Mouse (Mus musculus): ENCODE data around the gene Ctcf. TPM values are rescaled to one million over a fixed set of nuclear protein-coding genes. Genes with fewer than 3 reads are reported as not detected.
A peak's percentile ranks its signal among the peaks of the same experiment; 100 is the strongest.

Ctcf gene
- polyA plus RNA-seq, 1 experiment from 2014 or later: 165 TPM

DNA sequence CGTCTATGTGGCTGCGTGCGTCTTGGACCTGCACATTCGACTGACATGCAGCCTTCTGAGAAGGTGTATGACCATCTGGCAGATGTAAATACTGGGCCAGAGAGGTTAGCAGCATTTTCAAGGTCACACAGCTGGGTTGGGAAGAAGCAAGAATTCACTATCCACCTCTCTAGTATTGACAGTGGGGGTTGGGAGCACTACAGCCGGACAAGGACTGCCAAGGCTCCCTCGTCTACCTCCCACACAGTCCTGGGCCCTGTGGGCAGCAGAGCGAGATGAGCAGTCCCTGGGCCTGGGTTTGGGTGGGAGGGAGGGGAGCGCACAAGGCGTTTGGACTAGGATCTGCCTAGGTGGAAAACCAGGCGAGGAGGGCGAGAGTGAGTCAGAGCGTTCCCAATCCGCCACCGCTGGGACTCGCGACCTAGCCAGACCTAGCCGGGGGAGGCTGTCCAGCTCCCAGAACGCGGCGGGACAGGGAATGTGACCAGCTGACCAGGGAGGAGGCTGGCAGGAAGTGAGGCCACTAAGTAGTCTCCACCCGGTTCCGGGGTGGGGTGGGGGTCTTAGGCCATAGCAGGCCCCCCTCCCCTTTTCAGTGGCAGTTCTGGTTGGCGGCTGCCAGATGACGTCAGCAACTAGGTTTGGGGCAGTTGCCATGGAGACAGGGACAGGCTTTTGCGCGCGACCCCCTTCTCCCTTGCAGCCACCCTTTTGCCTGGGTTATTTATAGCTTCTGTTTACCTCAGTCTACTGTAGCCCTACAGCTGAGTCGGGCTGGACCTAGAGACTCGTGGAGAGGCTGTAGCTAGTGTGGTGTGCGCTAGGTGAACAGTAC is 30.0 kb upstream of the Ctcf start:
- no peaks in the 10 kb centered on the region for H3K9me3 ChIP-seq (replicated peaks)
- peak overlapping the region; percentile 91 for H3K9ac ChIP-seq
- WGBS: 1% methylated on average over 30 of the region's 30 CpGs
- peak overlapping the region; percentile 77 for H3K4me3 ChIP-seq
- peak overlapping the region; percentile 92 for H3K4me2 ChIP-seq
- no peaks in the 10 kb centered on the region for H3K36me3 ChIP-seq (ENCODE audit: poor library complexity, severe bottlenecking)
- peaks cover 20% of the 10 kb centered on the region for H3K4me1 ChIP-seq
- peak; percentile 64 for ATAC-seq
- peak overlapping the region; percentile 86 for H3K27ac ChIP-seq
- H3K27me3 ChIP-seq: peaks cover 7% of the 10 kb centered on the region; the same call in 1 of the 2 replicates

DNA sequence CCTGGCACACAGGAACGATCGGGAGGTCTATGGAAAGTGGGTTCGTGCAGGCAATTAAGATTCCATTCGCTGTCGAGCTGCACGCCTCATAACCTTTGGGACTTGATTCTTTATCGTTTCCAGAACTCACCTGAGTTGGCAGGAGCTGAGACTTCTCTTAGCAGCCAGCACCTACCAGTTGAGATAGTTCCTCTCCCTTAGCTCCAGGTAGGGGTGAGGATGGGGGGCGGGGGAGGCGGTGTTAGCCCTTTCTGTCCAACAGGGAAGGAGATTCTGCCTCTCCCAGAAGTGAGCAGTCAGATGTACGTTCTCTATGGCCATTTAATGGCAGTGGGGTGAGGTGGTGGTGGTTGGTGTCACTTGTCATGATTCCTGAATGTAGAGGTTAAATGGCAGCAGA is 29.3 kb upstream of the Ctcf start:
- Histone ChIP-seq H3K4me3 (peak overlapping the region; percentile 77), H3K9ac (peak overlapping the region; percentile 91), H3K9me3 (replicated peaks) (no peaks in the 10 kb centered on the region), H3K4me2 (peak overlapping the region; percentile 92), H3K36me3 (ENCODE audit: poor library complexity, severe bottlenecking) (no peaks in the 10 kb centered on the region), H3K27me3 (peaks cover 11% of the 10 kb centered on the region), H3K4me1 (peaks cover 20% of the 10 kb centered on the region), H3K27ac (no peak overlapping the region)
- ATAC-seq: no peak
- WGBS: 6% methylated on average over 10 of the region's 10 CpGs

DNA sequence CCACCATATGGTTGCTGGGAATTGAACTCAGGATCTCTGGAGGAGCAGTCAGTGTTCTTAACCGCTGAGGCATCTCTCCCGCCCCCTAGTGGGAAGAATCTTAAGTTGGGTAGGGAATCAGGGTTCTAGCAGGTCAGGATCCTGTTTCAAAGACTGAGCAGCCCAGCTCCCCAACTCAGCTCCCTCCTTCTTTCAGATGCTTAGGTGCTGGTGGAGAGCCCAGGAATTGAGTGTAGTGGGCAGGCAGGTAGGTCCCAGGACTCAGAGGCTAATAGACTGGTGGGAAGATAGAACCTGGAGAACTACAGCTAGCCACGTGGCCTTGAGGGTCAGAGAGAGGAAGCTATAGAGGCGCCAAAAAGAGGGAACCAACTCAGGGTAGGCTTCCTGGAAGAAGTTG is 28.7 kb upstream of the Ctcf start:
- Histone ChIP-seq H3K27me3 (peaks cover 17% of the 10 kb centered on the region), H3K36me3 (ENCODE audit: poor library complexity, severe bottlenecking) (no peaks in the 10 kb centered on the region), H3K4me2 (no peak overlapping the region), H3K4me1 (peaks cover 22% of the 10 kb centered on the region), H3K9me3 (replicated peaks) (no peaks in the 10 kb centered on the region), H3K4me3 (no peak overlapping the region), H3K9ac (no peak overlapping the region), H3K27ac (no peak overlapping the region)
- 29% methylated on average over 4 of the region's 4 CpGs for WGBS
- ATAC-seq: no peak

DNA sequence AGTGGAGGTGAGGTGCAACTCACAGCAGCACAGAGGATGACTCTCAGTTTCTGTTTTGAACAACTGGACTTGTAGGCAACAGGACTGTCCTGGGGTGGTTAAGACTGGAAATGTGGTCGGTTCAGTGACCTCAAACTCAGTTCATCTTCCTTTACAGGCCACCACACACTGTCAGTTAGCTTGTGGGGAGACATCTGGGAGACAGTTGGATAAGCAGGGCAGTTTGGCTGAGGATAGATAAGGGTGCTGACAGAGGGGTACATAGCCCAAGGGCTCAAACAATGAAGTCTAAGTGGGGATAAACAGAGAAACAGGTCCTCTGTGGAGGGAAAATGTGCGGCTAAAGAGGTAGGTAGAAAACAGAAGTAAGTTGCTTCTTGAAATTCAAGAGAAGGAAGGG is 27.0 kb upstream of the Ctcf start:
- peaks cover 23% of the 10 kb centered on the region for H3K27me3 ChIP-seq
- 83% methylated on average over 2 of the region's 2 CpGs for WGBS

DNA sequence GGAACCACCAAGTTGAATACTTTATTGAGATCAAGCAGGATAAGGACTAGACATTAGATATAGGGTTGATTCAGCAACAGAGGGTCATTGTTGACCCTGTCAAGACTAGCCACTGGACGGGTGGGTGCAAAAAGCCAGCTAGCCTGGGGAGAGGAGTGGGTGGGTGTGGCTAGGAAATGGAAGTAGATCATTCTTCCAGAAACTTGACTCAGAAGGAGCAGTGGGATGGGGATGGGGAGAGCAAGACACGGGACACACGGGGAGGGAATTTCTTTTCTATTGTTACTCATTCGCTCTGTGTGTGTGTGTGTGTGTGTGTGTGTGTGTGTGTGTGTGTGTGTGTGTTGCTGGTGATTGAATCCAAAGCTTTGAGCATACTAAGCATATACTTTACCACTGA is 26.6 kb upstream of the Ctcf start:
- no peak for ATAC-seq
- no peak overlapping the region for H3K9ac ChIP-seq
- H3K36me3 ChIP-seq (ENCODE audit: poor library complexity, severe bottlenecking): peaks cover 2% of the 10 kb centered on the region; the same call in 1 of the 2 replicates
- H3K27ac ChIP-seq: no peak overlapping the region
- H3K9me3 ChIP-seq (replicated peaks): no peaks in the 10 kb centered on the region
- WGBS: 87% methylated on average over 4 of the region's 4 CpGs
- H3K4me2 ChIP-seq: no peak overlapping the region
- H3K4me1 ChIP-seq: peaks cover 38% of the 10 kb centered on the region
- peaks cover 28% of the 10 kb centered on the region for H3K27me3 ChIP-seq
- H3K4me3 ChIP-seq: no peak overlapping the region

More for the DNA sequence above, 27.0 kb upstream of the Ctcf start:
- Histone ChIP-seq H3K9me3 (replicated peaks) (no peaks in the 10 kb centered on the region), H3K9ac (no peak overlapping the region), H3K4me1 (peaks cover 36% of the 10 kb centered on the region), H3K4me2 (no peak overlapping the region), H3K4me3 (no peak overlapping the region), H3K27ac (no peak overlapping the region), H3K36me3 (ENCODE audit: poor library complexity, severe bottlenecking) (no peaks in the 10 kb centered on the region)
- ATAC-seq: no peak

DNA sequence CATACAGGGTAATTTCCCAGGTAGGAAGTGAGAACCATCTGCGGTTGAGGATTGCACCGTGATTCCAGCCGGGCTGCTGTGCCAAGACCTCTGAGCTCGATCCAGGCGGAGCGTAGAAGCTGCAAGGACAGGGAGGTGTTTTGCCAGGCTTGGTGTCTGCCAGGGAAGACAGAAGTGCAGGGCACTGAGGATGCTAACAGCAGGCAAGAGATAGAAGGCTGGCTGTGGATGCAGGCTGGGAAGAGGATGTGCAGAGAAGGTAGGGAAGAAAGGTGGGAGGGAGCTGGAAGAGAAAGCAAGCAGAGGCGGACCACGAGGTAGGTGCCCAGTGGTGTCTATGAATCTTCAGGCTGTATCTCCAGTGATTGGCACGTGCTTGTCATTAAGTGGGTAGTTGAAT is 24.5 kb upstream of the Ctcf start:
- no peaks in the 10 kb centered on the region for H3K9me3 ChIP-seq (replicated peaks)
- no peak overlapping the region for H3K4me3 ChIP-seq
- ATAC-seq: no peak
- H3K4me1 ChIP-seq: peaks cover 25% of the 10 kb centered on the region
- no peak overlapping the region for H3K27ac ChIP-seq
- no peak overlapping the region for H3K4me2 ChIP-seq
- no peak overlapping the region for H3K9ac ChIP-seq
- H3K36me3 ChIP-seq (ENCODE audit: poor library complexity, severe bottlenecking): peaks cover 23% of the 10 kb centered on the region
- peaks cover 34% of the 10 kb centered on the region for H3K27me3 ChIP-seq
- WGBS: 88% methylated on average over 9 of the region's 9 CpGs

DNA sequence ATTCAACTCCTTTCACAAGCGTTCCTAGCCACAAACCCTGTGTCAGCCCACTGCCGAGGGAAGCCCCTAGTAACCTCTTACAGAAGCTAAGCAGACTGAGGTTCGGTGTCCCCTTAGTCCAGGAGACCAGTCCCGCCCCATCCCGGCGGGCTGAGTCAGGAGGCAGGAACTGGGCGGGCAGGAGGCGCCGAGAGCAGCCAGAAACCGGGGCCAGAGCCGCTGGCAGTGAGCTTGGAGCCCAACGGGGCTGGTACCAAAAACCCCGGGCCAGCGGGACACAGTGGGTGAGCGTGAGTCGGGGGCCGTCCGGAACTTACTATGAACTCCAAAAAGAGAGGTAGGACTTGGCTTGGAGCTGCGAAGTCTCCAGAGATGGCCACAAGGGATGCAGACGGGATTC is 23.3 kb upstream of the Ctcf start:
- H3K9ac ChIP-seq: no peak overlapping the region
- H3K4me1 ChIP-seq: peaks cover 18% of the 10 kb centered on the region
- no peaks in the 10 kb centered on the region for H3K9me3 ChIP-seq (replicated peaks)
- no peak overlapping the region for H3K4me3 ChIP-seq
- peaks cover 34% of the 10 kb centered on the region for H3K27me3 ChIP-seq
- 6% methylated on average over 20 of the region's 20 CpGs for WGBS
- no peak overlapping the region for H3K27ac ChIP-seq
- peaks cover 35% of the 10 kb centered on the region for H3K36me3 ChIP-seq (ENCODE audit: poor library complexity, severe bottlenecking)
- H3K4me2 ChIP-seq: peak overlapping the region; percentile 32
- no peak for ATAC-seq

DNA sequence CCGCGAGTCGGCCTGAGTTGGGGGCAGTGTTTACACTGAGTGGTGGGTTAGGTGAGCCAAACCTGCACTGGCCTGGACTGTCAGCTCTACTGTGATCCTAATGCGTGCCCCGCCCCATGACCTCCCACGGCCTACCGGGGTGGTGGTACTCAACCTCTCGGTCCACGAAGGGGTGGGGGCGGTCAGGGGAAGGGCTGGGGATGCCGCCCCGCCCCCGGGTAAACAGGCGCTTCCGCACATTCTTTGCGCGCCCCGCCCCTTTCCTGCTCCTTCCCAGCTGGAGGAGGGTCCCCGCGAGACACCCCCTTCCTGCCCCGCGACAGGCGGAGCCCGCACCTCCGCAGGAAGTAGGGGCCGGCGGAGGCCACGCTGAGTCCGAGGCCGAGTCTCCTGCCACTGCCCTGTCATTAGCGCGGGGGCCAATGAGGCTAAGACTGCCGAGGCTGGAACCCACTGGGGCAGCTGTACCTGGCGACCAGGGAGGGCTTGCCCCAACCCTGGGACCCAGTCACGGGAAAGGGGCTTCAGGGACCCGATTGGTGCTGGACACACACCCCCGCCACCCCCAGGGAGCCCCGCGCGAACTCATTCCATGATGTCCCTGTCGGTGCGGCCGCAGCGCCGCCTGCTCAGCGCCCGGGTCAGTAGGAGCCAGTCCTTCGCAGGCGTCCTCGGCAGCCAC is 22.4 kb upstream of the Ctcf start:
- Histone ChIP-seq H3K4me1 (peaks cover 18% of the 10 kb centered on the region), H3K27ac (no peak overlapping the region), H3K27me3 (peaks cover 34% of the 10 kb centered on the region), H3K4me2 (peak overlapping the region; percentile 95), H3K9me3 (replicated peaks) (no peaks in the 10 kb centered on the region), H3K4me3 (peak overlapping the region; percentile 49), H3K9ac (peak overlapping the region; percentile 64), H3K36me3 (ENCODE audit: poor library complexity, severe bottlenecking) (peaks cover 44% of the 10 kb centered on the region)
- 1% methylated on average over 46 of the region's 50 CpGs for WGBS
- ATAC-seq: peak; percentile 50

DNA sequence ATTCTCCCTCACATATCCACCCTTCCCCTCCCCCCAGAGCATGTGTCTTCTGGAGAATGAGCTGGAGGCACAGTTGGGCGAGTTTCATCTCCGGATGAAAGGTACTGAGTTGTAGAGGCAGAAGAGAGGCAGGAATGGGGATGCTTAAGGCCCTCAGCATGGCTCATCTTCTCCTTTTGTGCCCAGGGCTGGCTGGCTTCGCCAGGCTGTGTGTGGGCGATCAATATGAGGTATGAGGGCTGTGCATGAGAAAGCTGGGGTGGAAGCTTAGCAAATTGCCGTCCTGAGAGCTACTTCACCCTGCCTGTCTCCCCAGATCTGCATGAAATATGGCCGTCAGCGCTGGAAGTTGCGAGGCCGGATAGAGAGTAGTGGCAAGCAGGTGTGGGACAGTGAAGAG is 20.4 kb upstream of the Ctcf start:
- H3K4me1 ChIP-seq: peaks cover 18% of the 10 kb centered on the region
- peaks cover 64% of the 10 kb centered on the region for H3K36me3 ChIP-seq (ENCODE audit: poor library complexity, severe bottlenecking)
- H3K27me3 ChIP-seq: peaks cover 34% of the 10 kb centered on the region
- no peak overlapping the region for H3K4me3 ChIP-seq
- 92% methylated on average over 9 of the region's 9 CpGs for WGBS
- no peak overlapping the region for H3K27ac ChIP-seq
- no peak overlapping the region for H3K9ac ChIP-seq
- ATAC-seq: no peak
- no peaks in the 10 kb centered on the region for H3K9me3 ChIP-seq (replicated peaks)
- no peak overlapping the region for H3K4me2 ChIP-seq

DNA sequence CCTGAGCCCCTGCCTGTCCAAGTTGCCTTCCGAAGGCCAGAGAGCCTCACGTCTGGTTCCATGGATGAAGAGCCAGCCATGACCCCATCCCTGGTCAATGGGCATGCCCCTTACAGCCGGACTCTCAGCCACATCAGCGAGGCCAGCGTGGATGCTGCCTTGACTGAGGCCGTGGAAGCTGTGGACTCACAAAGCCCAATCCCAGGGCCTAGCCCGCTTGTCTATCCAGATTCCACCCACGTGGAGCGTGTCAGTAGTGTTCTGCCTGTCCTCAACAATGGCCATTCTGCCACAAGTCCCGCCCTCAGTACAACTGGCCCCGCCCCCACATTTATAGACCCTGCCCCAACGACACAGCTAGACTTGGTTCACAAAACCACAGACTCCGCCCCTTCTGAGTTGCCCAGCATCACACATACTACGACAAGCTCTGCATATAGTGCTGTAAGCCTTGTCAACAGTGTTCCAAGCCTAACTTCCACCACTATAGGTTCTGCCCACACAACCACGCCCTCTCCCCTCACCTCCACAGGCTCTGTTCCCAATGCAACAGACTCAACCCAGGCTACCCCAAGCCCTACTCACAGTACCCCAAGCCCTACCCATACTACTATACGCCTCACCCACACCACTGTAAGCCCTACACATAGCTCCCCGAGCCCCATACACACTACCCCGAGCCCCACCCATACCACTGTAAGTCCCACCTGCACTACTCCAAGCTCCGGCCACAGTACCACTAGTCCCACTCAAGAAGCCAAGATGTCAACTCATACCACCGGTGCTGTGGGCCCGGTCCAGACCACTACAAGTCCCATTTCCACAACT is 18.7 kb upstream of the Ctcf start:
- H3K4me1 ChIP-seq: peaks cover 30% of the 10 kb centered on the region
- 90% methylated on average over 21 of the region's 21 CpGs for WGBS
- H3K4me2 ChIP-seq: no peak overlapping the region
- no peak overlapping the region for H3K27ac ChIP-seq
- H3K27me3 ChIP-seq: peaks cover 24% of the 10 kb centered on the region
- no peak overlapping the region for H3K4me3 ChIP-seq
- H3K9me3 ChIP-seq (replicated peaks): no peaks in the 10 kb centered on the region
- no peak overlapping the region for H3K9ac ChIP-seq
- H3K36me3 ChIP-seq (ENCODE audit: poor library complexity, severe bottlenecking): peaks cover 77% of the 10 kb centered on the region
- no peak for ATAC-seq

DNA sequence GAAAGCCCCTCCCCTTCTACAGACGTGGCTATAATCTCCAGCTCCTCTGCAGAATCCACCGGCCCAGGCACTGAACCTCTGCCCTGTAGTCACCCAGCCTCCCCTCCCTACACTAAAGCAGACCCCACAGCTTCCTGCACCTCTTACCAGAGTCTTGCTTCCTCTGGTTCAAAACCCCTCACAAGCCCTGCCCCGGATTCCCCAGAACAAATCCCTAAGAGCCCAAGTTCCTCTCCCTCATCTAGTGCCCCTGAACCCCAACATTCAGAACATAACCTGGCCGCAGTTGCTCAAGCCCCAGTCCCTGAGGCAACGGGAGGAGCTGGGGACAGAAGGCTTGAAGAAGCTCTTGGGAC is 18.1 kb upstream of the Ctcf start:
- no peak overlapping the region for H3K4me3 ChIP-seq
- ATAC-seq: no peak
- H3K9ac ChIP-seq: no peak overlapping the region
- H3K27ac ChIP-seq: no peak overlapping the region
- H3K36me3 ChIP-seq (ENCODE audit: poor library complexity, severe bottlenecking): peaks cover 77% of the 10 kb centered on the region
- peaks cover 31% of the 10 kb centered on the region for H3K4me1 ChIP-seq
- WGBS: 88% methylated on average over 5 of the region's 5 CpGs
- no peak overlapping the region for H3K4me2 ChIP-seq
- H3K27me3 ChIP-seq: peaks cover 19% of the 10 kb centered on the region
- no peaks in the 10 kb centered on the region for H3K9me3 ChIP-seq (replicated peaks)
